Mouse (Mus musculus) midbrain, embryonic 11.5 days (tissue): Measurements from ENCODE around the gene Zfp853. TPM values are rescaled to one million over a fixed set of nuclear protein-coding genes. Genes with fewer than 3 reads are reported as not detected.
A peak's percentile ranks its signal among the peaks of the same experiment; 100 is the strongest.

Experiments used
- ATAC-seq: fragments of 200-750 bp; cut with Nextera tagmentation; 2 replicates; pipeline ENCODE4 v1.8.0; 2017; ENCODE audit warnings: moderate TSS enrichment, moderate library complexity; ENCODE audit not compliant: low FRiP score
- DNase-seq: peaks from one replicate; pipeline ENCODE4 v3.0.0; 2015; ENCODE audit warnings: low spot score; ENCODE audit errors: missing footprints
- H3K27ac ChIP-seq: fragments of 300-500 bp; sonication (generic); 2 replicates; pipeline ENCODE4 v1.5.1; 2014; ENCODE audit warnings: low read depth, low read length
- H3K27me3 ChIP-seq: fragments of 300-500 bp; sonication (generic); 2 replicates; pipeline ENCODE4 v1.6.1; 2014; ENCODE audit warnings: mild to moderate bottlenecking, low read length, moderate library complexity, mixed read lengths; ENCODE audit not compliant: control insufficient read depth, insufficient read depth
- H3K36me3 ChIP-seq: fragments of 300-500 bp; sonication (generic); 2 replicates; pipeline ENCODE4 v1.6.1; 2014; ENCODE audit warnings: mild to moderate bottlenecking, low read length, moderate library complexity, mixed read lengths; ENCODE audit not compliant: control insufficient read depth, insufficient read depth
- H3K4me1 ChIP-seq: fragments of 300-500 bp; sonication (generic); 2 replicates; pipeline ENCODE4 v1.6.1; 2014; ENCODE audit warnings: low read length; ENCODE audit not compliant: control insufficient read depth, insufficient read depth
- H3K4me2 ChIP-seq: fragments of 300-500 bp; sonication (generic); 2 replicates; pipeline ENCODE4 v1.6.1; 2014; ENCODE audit warnings: mild to moderate bottlenecking, moderate library complexity
- H3K4me3 ChIP-seq: fragments of 300-500 bp; sonication (generic); 2 replicates; pipeline ENCODE4 v1.5.1; 2014; ENCODE audit warnings: low read depth, low read length
- H3K9ac ChIP-seq: fragments of 300-500 bp; sonication (generic); 2 replicates; pipeline ENCODE4 v1.6.1; 2014; ENCODE audit warnings: low read length
- H3K9me3 ChIP-seq: fragments of 300-500 bp; sonication (generic); 2 replicates; pipeline ENCODE4 v1.6.1; 2016; ENCODE audit warnings: low read length; ENCODE audit not compliant: control insufficient read depth
- WGBS: fragments of 180-500 bp; shearing (Covaris S2); extraction: QIAGEN DNeasy Blood & Tissue Kit; methylation state at CpG from one replicate; pipeline ENCODE4 v1.1.7; 2014; 5-methylcytosine and 5-hydroxymethylcytosine counted together
- polyA plus RNA-seq: library from polyadenylated mRNA; unstranded; fragments of >200 nt; fragmentation: Nextera tagmentation; extraction: Ambion mirVana; gene quantifications from 2 replicates; pipeline ENCODE4 v1.2.1, GENCODE M21; 2014

Gene Zfp853
- polyA plus RNA-seq = 0.08 TPM in 1 of 2 replicates, not detected in the other

GRCm38 (mm10) chr5:143293404-143293803 is at the start of gene Zfp853:
Zfp853 (minus strand) TSS chr5:143293623.
- 6% methylated on average over 24 of the region's 38 CpGs for WGBS
- 0 out of 2 replicates have a peak within 1 kb of the TSS, but pooled peaks have one; percentile 4 for H3K9ac ChIP-seq

GRCm38 (mm10) chr5:143339603-143340002 is 46.2 kb upstream of the Zfp853 start:
- no peak for DNase-seq
- Histone ChIP-seq H3K9ac (no peak overlapping the region), H3K27me3 (no peaks in the 10 kb centered on the region), H3K4me3 (no peak overlapping the region), H3K4me1 (no peaks in the 10 kb centered on the region), H3K4me2 (no peak overlapping the region), H3K36me3 (no peaks in the 10 kb centered on the region), H3K9me3 (no peaks in the 10 kb centered on the region), H3K27ac (no peak overlapping the region)
- ATAC-seq = no peak
- 58% methylated on average over 6 of the region's 6 CpGs for WGBS

More at GRCm38 (mm10) chr5:143293404-143293803, at the start of gene Zfp853:
- ATAC-seq (peak; percentile 19; the same call in 1 of the 2 replicates), DNase-seq (peak; percentile 88)
- H3K36me3 ChIP-seq = no peaks in the 10 kb centered on the region
- H3K9me3 ChIP-seq = no peaks in the 10 kb centered on the region
- peak within 1 kb of the TSS; percentile 42 for H3K4me2 ChIP-seq
- H3K4me3 ChIP-seq = peak within 1 kb of the TSS; percentile 24
- no peak within 1 kb of the TSS for H3K27ac ChIP-seq
- H3K27me3 ChIP-seq = peaks cover 46% of the 10 kb centered on the region
- peaks cover 3% of the 10 kb centered on the region; the same call in 1 of the 2 replicates for H3K4me1 ChIP-seq

- no peaks in the 10 kb centered on the region for H3K4me1 ChIP-seq
- DNase-seq = no peak
- H3K36me3 ChIP-seq = no peaks in the 10 kb centered on the region
- H3K27ac ChIP-seq = no peak overlapping the region
- H3K4me2 ChIP-seq = no peak overlapping the region
- H3K9me3 ChIP-seq = no peaks in the 10 kb centered on the region
- ATAC-seq = no peak
- no peak overlapping the region for H3K4me3 ChIP-seq
- no peak overlapping the region for H3K9ac ChIP-seq
- 66% methylated on average over 6 of the region's 6 CpGs for WGBS
- no peaks in the 10 kb centered on the region for H3K27me3 ChIP-seq
Measured at GRCm38 (mm10) chr5:143336559-143336958, 43.1 kb upstream of the Zfp853 start.

GRCm38 (mm10) chr5:143335089-143335460 is 41.7 kb upstream of the Zfp853 start:
- H3K27ac ChIP-seq = no peak overlapping the region
- H3K9me3 ChIP-seq = no peaks in the 10 kb centered on the region
- no peak for ATAC-seq
- no peak overlapping the region for H3K9ac ChIP-seq
- H3K27me3 ChIP-seq = no peaks in the 10 kb centered on the region
- H3K4me2 ChIP-seq = no peak overlapping the region
- H3K4me1 ChIP-seq = no peaks in the 10 kb centered on the region; the same call in 1 of the 2 replicates
- H3K36me3 ChIP-seq = no peaks in the 10 kb centered on the region
- 86% methylated on average over 7 of the region's 7 CpGs for WGBS
- no peak overlapping the region for H3K4me3 ChIP-seq
- DNase-seq = no peak

- Histone ChIP-seq H3K4me2 (no peak overlapping the region), H3K27me3 (no peaks in the 10 kb centered on the region), H3K27ac (no peak overlapping the region), H3K9ac (no peak overlapping the region), H3K36me3 (no peaks in the 10 kb centered on the region), H3K9me3 (no peaks in the 10 kb centered on the region), H3K4me1 (peaks cover 4% of the 10 kb centered on the region), H3K4me3 (no peak overlapping the region)
- 74% methylated on average over 14 of the region's 14 CpGs for WGBS
- ATAC-seq (no peak), DNase-seq (no peak)
Measured at GRCm38 (mm10) chr5:143334418-143335088, 41.1 kb upstream of the Zfp853 start.

GRCm38 (mm10) chr5:143333872-143334271 is 40.4 kb upstream of the Zfp853 start:
- DNase-seq (peak; percentile 97), ATAC-seq (no peak)
- H3K36me3 ChIP-seq = no peaks in the 10 kb centered on the region
- 22% methylated on average over 5 of the region's 5 CpGs for WGBS
- no peaks in the 10 kb centered on the region for H3K9me3 ChIP-seq
- H3K4me1 ChIP-seq = peaks cover 4% of the 10 kb centered on the region
- H3K4me2 ChIP-seq = no peak overlapping the region
- no peaks in the 10 kb centered on the region for H3K27me3 ChIP-seq
- H3K4me3 ChIP-seq = no peak overlapping the region
- H3K9ac ChIP-seq = no peak overlapping the region
- no peak overlapping the region for H3K27ac ChIP-seq

GRCm38 (mm10) chr5:143328690-143329495 is 35.5 kb upstream of the Zfp853 start, which contains the start of gene Zdhhc4:
Zdhhc4 (minus strand) TSS chr5:143329256.
- no peaks in the 10 kb centered on the region for H3K9me3 ChIP-seq
- DNase-seq (peak; percentile 100), ATAC-seq (peak; percentile 85)
- peak within 1 kb of the TSS; percentile 40; the same call in 1 of the 2 replicates for H3K27ac ChIP-seq
- peak within 1 kb of the TSS; percentile 95 for H3K4me3 ChIP-seq
- H3K27me3 ChIP-seq = no peaks in the 10 kb centered on the region
- under 1% methylated on average over 57 of the region's 57 CpGs for WGBS
- H3K4me1 ChIP-seq = peaks cover 14% of the 10 kb centered on the region
- H3K4me2 ChIP-seq = peak within 1 kb of the TSS; percentile 94
- peak within 1 kb of the TSS; percentile 91 for H3K9ac ChIP-seq
- H3K36me3 ChIP-seq = peaks cover 13% of the 10 kb centered on the region

- no peak for ATAC-seq
Measured at GRCm38 (mm10) chr5:143317288-143317610, 23.8 kb upstream of the Zfp853 start.

More at GRCm38 (mm10) chr5:143317288-143317610, 23.8 kb upstream of the Zfp853 start:
- no peaks in the 10 kb centered on the region for H3K9me3 ChIP-seq
- no peaks in the 10 kb centered on the region for H3K27me3 ChIP-seq
- H3K4me2 ChIP-seq = no peak overlapping the region
- no peak for DNase-seq
- H3K9ac ChIP-seq = no peak overlapping the region
- 84% methylated on average over 8 of the region's 8 CpGs for WGBS
- H3K36me3 ChIP-seq = peaks cover 13% of the 10 kb centered on the region
- peaks cover 7% of the 10 kb centered on the region for H3K4me1 ChIP-seq
- no peak overlapping the region for H3K27ac ChIP-seq
- no peak overlapping the region for H3K4me3 ChIP-seq
